Mouse (Mus musculus): ENCODE data around the gene Zfp526.

- TF ChIP-seq CTCF (IDR thresholded peaks at IDR 0.05; ENCODE audit: extremely low read depth, insufficient read length, insufficient replicate concordance, low read depth, low read length) (no peak), POLR2A (IDR thresholded peaks at IDR 0.05; ENCODE audit: low read depth, low read length) (no peak)
These were observed 51.4 kb downstream of the Zfp526 start for GRCm38 (mm10) chr7:25272445-25273258.

Data from small intestine, adult 2 months (tissue).